Mouse (Mus musculus): ENCODE measurements around the gene Dpysl5. TPM values are rescaled to one million over a fixed set of nuclear protein-coding genes. Genes with fewer than 3 reads are reported as not detected.

Gene Dpysl5
- total RNA-seq (2023) = not detected

DNA sequence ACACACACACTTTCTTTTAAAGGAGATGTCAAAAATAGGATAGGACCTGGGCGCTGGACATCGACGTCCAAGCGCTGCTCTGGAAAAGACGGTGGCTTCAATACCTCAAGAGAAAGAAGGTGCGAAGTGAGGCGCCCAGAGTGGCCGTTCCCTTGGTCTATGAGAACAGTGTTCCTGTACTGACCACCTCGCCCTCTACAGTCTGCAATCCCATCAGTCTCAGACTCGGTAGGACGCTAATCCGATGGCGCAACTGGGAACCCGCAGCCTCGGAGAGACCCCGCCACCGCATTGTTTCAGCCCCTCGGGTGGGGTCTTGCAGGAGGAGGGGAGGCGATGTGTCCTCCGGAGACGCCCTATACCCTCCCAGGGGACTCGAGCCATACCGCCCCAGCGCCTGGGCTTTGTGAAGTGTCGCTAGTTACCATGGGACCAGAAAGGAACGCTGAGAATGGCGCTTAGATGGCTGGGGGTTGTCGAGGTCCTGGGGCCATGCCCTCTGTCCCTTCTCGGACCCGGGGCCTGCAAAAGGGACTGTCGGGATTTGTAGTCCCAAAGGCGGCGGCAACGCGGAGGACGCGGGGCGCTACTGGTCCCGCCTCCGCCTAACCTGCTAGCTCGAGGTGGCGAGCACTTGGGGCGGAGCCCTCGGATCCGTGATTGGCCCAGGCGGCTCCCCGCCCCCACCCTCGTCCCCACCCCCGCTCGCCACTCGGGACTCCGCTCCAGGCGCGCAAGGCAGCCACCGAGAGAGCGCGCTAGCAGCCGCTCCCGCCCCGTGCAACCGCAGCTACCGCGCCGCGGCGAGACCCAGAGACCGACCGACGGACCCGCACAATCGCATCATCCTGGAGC lies at the start of gene Dpysl5:
Gene Dpysl5, plus strand, starts transcription at position 418 of the 855 bp plus-strand sequence.

DNA sequence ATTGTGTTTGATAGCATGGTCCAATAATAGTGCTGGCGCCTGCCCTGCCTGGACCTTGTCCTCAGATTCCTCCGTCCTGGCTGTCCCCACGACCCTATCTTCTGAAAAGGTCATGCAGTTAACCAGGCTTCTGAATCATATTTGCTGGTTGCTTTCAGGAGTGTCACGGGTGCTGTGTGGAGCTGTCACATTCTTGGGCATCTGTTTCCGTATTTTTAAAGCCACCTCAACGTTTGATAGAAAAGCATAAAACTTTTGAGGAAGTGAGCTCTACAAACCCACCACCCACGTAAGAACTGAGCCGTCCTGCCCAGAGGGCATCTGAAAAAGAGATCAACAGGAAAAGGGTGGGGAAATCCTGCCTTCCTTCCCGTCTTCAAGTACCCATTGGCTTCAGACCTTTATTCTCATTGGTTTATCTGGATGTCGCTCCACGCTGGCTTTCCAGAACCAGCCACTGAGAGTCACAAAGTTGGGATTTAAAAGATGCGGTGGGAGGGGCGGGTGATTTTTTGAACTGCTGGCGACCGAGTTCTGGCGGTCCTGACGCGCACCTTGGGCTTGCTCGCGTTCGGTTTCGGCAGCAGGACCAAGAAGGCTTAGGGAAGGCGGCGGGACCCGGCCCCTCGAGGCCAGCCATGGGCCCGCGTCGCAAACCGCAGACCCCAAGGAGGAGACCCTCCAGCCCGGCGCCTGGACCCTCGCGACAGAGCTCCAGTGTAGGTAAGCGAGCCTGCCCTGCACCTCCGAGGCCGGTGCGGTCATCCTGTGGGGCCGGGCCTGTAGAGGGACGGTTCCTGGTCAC lies 44.8 kb upstream of the Dpysl5 start, which contains the start of gene Cenpa:
Gene Cenpa, plus strand, starts transcription at position 387 of the 805 bp plus-strand sequence.

DNA sequence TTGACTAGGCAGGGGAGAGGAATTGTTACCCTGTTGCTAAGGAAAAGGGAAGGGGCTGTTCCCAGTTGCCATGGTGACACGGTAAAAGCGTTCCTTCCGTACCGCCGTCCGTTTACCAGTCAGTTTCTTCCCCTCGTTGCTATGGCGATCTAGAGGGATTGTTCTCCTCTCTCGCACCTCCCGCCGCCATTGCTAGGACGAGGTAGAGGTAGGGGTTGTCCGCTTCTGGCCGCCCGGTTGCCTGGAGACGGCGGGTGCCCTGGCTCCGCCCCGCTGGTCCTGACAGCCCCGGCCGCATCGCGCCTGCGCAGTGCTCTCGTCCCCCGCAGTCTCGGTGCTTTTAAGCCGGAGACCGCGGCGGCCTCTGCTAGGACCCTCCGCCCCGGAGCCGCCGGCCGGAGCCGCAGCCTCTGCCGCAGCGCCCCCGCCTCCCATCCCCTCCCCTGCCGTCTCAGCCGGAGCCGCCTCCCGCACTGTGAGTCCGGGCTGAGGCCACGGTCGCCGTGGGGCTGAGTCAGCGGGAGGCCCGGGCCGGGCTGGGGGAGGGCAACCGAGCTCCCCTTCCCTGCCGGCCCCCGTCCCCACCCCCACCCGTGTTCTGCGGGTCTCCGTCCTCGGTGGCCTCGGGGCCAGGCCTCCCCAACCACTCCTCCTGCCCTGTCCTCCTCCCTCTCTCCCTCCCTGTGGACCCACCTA lies 103.2 kb downstream of the Dpysl5 start, which contains the start of gene Mapre3:
Gene Mapre3, plus strand, starts transcription at position 218 of the 696 bp plus-strand sequence.

Other genes with a start within 250 kb of the Dpysl5 start
- 1 to 10 TPM; 1.0 to 1.2 TPM for gene Otof, start 249.6 kb upstream of the Dpysl5 start, total RNA-seq (2023)
- not detected for gene 1700001C02Rik, start 245.5 kb upstream of the Dpysl5 start, total RNA-seq (2023)
- gene Cib4, start 165.7 kb upstream of the Dpysl5 start, total RNA-seq (2023) = not detected
- gene Kcnk3, start 123.4 kb upstream of the Dpysl5 start, total RNA-seq (2023) = under 1 TPM; 0.31 to 0.61 TPM
- gene Slc35f6, start 63.6 kb upstream of the Dpysl5 start, total RNA-seq (2023) = 100 to 1,000 TPM in 1 of 2 experiments, 10 to 100 TPM in 1; 86.5 to 112 TPM
- gene Cenpa, start 44.8 kb upstream of the Dpysl5 start, total RNA-seq (2023) = 100 to 1,000 TPM in 1 of 2 experiments, 10 to 100 TPM in 1; 65.4 to 100 TPM
- gene Mapre3, start 103.1 kb downstream of the Dpysl5 start, total RNA-seq (2023) = 1 to 10 TPM; 8.9 to 9.4 TPM
- gene Tmem214, start 156.4 kb downstream of the Dpysl5 start, total RNA-seq (2023) = 10 to 100 TPM; 41.0 to 42.9 TPM
- 1 to 10 TPM; 4.6 to 5.7 TPM for gene Agbl5, start 177.1 kb downstream of the Dpysl5 start, total RNA-seq (2023)
- 100 to 1,000 TPM; 172 to 184 TPM for gene Ost4, start 196.2 kb downstream of the Dpysl5 start, total RNA-seq (2023)
- 10 to 100 TPM; 35.0 to 39.5 TPM for gene Emilin1, start 201.8 kb downstream of the Dpysl5 start, total RNA-seq (2023)
- 10 to 100 TPM; 43.8 to 50.5 TPM for gene Khk, start 209.9 kb downstream of the Dpysl5 start, total RNA-seq (2023)
- gene Cgref1, start 234.0 kb downstream of the Dpysl5 start, total RNA-seq (2023) = under 1 TPM in 1 of 2 experiments, not detected in 1; 0.82 TPM
- gene Preb, start 248.8 kb downstream of the Dpysl5 start, total RNA-seq (2023) = 100 to 1,000 TPM; 233 to 245 TPM